Mouse (Mus musculus) macrophage (primary cell): ENCODE data around the gene Cpvl. TPM values are rescaled to one million over a fixed set of nuclear protein-coding genes. Genes with fewer than 3 reads are reported as not detected.

Experiments used
- H3K27ac ChIP-seq: fragments of 350-480 bp; formaldehyde crosslinking; 2 replicates; pipeline ENCODE4 v1.9.0; 2021
- H3K36me3 ChIP-seq: fragments of 350-480 bp; formaldehyde crosslinking; 2 replicates; pipeline ENCODE4 v1.9.0; 2021; ENCODE audit errors: inconsistent target
- H3K4me3 ChIP-seq: fragments of 350-480 bp; formaldehyde crosslinking; 2 replicates; pipeline ENCODE4 v1.9.0; 2021; ENCODE audit errors: inconsistent target
- H3K79me2 ChIP-seq: fragments of 350-480 bp; formaldehyde crosslinking; 2 replicates; pipeline ENCODE4 v1.9.0; 2021; ENCODE audit errors: inconsistent target
- WGBS: methylation state at CpG from one replicate; pipeline ENCODE4 v1.1.7; 2026; ENCODE audit warnings: inconsistent platforms; ENCODE audit not compliant: missing documents; 5-methylcytosine and 5-hydroxymethylcytosine counted together
- polyA plus RNA-seq: library from polyadenylated mRNA; stranded (reverse); fragments of 250-400 nt; gene quantifications from 3 replicates; pipeline ENCODE4 v1.2.4, GENCODE M21; 2018; ENCODE audit warnings: inconsistent platforms

Gene Cpvl
- polyA plus RNA-seq, 1 experiment from 2014 or later: not detected

- H3K36me3 ChIP-seq: no peaks in the 10 kb centered on the region
- no peak overlapping the region for H3K4me3 ChIP-seq
- 92% methylated on average over 6 of the region's 6 CpGs for WGBS
- H3K79me2 ChIP-seq: no peaks in the 10 kb centered on the region
- H3K27ac ChIP-seq: no peak overlapping the region
These were observed 106.6 kb downstream of the Cpvl start for GRCm38 (mm10) chr6:53871903-53872302.

- Histone ChIP-seq H3K36me3 (no peaks in the 10 kb centered on the region), H3K27ac (no peak overlapping the region), H3K4me3 (no peak overlapping the region), H3K79me2 (no peaks in the 10 kb centered on the region)
- 82% methylated on average over 2 of the region's 2 CpGs for WGBS
These were observed 115.5 kb downstream of the Cpvl start for GRCm38 (mm10) chr6:53863011-53863410.

- H3K79me2 ChIP-seq: no peaks in the 10 kb centered on the region
- H3K36me3 ChIP-seq: no peaks in the 10 kb centered on the region
- H3K27ac ChIP-seq: no peak overlapping the region
- WGBS: 38% methylated on average over 1 of the region's 1 CpGs
- H3K4me3 ChIP-seq: no peak overlapping the region
These were observed 119.4 kb downstream of the Cpvl start for GRCm38 (mm10) chr6:53859106-53859505.

GRCm38 (mm10) chr6:53857822-53858221 lies 120.6 kb downstream of the Cpvl start:
- no peak overlapping the region for H3K4me3 ChIP-seq
- no peak overlapping the region for H3K27ac ChIP-seq
- H3K36me3 ChIP-seq: no peaks in the 10 kb centered on the region
- H3K79me2 ChIP-seq: no peaks in the 10 kb centered on the region
- 84% methylated on average over 7 of the region's 7 CpGs for WGBS

- WGBS: 100% methylated on average over 1 of the region's 2 CpGs
- Histone ChIP-seq H3K4me3 (no peak overlapping the region), H3K36me3 (no peaks in the 10 kb centered on the region), H3K27ac (no peak overlapping the region), H3K79me2 (no peaks in the 10 kb centered on the region)
These were observed 121.7 kb downstream of the Cpvl start for GRCm38 (mm10) chr6:53856775-53857174.

GRCm38 (mm10) chr6:53854971-53855856 lies 123.3 kb downstream of the Cpvl start:
- H3K4me3 ChIP-seq: no peak overlapping the region
- H3K79me2 ChIP-seq: no peaks in the 10 kb centered on the region
- no peak overlapping the region for H3K27ac ChIP-seq
- 96% methylated on average over 12 of the region's 12 CpGs for WGBS
- no peaks in the 10 kb centered on the region for H3K36me3 ChIP-seq

GRCm38 (mm10) chr6:53854226-53854625 lies 124.2 kb downstream of the Cpvl start:
- H3K36me3 ChIP-seq: no peaks in the 10 kb centered on the region
- H3K79me2 ChIP-seq: no peaks in the 10 kb centered on the region
- H3K27ac ChIP-seq: no peak overlapping the region
- H3K4me3 ChIP-seq: no peak overlapping the region
- WGBS: 69% methylated on average over 2 of the region's 2 CpGs

GRCm38 (mm10) chr6:53853546-53853945 lies 124.9 kb downstream of the Cpvl start:
- no peak overlapping the region for H3K27ac ChIP-seq
- H3K36me3 ChIP-seq: no peaks in the 10 kb centered on the region
- H3K4me3 ChIP-seq: no peak overlapping the region
- no peaks in the 10 kb centered on the region for H3K79me2 ChIP-seq
- WGBS: 92% methylated on average over 3 of the region's 3 CpGs

- no peak overlapping the region for H3K4me3 ChIP-seq
- no peaks in the 10 kb centered on the region for H3K79me2 ChIP-seq
- H3K36me3 ChIP-seq: no peaks in the 10 kb centered on the region
- 94% methylated on average over 17 of the region's 17 CpGs for WGBS
- no peak overlapping the region for H3K27ac ChIP-seq
These were observed 133.8 kb downstream of the Cpvl start for GRCm38 (mm10) chr6:53844626-53845025.

GRCm38 (mm10) chr6:53825213-53825612 lies 153.3 kb downstream of the Cpvl start:
- Histone ChIP-seq H3K79me2 (no peaks in the 10 kb centered on the region), H3K36me3 (no peaks in the 10 kb centered on the region), H3K27ac (no peak overlapping the region), H3K4me3 (no peak overlapping the region)
- 66% methylated on average over 4 of the region's 4 CpGs for WGBS

Other genes with a start within 250 kb of the Cpvl start
- gene Tril, start 157.8 kb downstream of the Cpvl start, polyA plus RNA-seq: not detected in 3 replicates
- gene Chn2, start 60.9 kb upstream of the Cpvl start, polyA plus RNA-seq: 9.8 to 17.5 TPM (median 16.8 TPM) in 3 replicates